Mouse (Mus musculus) spleen, adult 2 months (tissue): ENCODE measurements around the gene Padi6.

Experiments
- CTCF ChIP-seq: fragments of 200-500 bp; IDR thresholded peaks from 2 replicates; pipeline ENCODE4 v1.5.1; 2011; ENCODE audit warnings: mild to moderate bottlenecking, inconsistent platforms; ENCODE audit not compliant: insufficient read depth, insufficient read length, insufficient replicate concordance; ENCODE audit errors: extremely low read depth
- POLR2A ChIP-seq: fragments of 200-500 bp; IDR thresholded peaks from 2 replicates; pipeline ENCODE4 v1.6.1; 2011; ENCODE audit warnings: low read depth, low read length, inconsistent platforms

GRCm38 (mm10) chr4:140788983-140789382 is 46.5 kb upstream of the Padi6 start:
- peak; percentile 73; the same call in 1 of the 2 replicates for TF ChIP-seq CTCF
- TF ChIP-seq POLR2A, result no peak
